Mouse (Mus musculus) embryonic facial prominence, embryonic 15.5 days (tissue): ENCODE data around the gene Hnrnpl. TPM values are rescaled to one million over a fixed set of nuclear protein-coding genes. Genes with fewer than 3 reads are reported as not detected.

Experiments used
- ATAC-seq: fragments of 200-750 bp; cut with Nextera tagmentation; 2 replicates; pipeline ENCODE4 v1.8.0; 2017; ENCODE audit warnings: low read depth, moderate TSS enrichment; ENCODE audit not compliant: insufficient number of reproducible peaks, low FRiP score, low TSS enrichment
- H3K27ac ChIP-seq: fragments of 300-500 bp; sonication (generic); replicated peaks from 2 replicates; pipeline ENCODE4 v1.5.1; 2015; ENCODE audit warnings: mild to moderate bottlenecking, inconsistent platforms
- H3K27me3 ChIP-seq: fragments of 300-500 bp; sonication (generic); 2 replicates; pipeline ENCODE4 v1.6.1; 2015; ENCODE audit warnings: inconsistent platforms
- H3K36me3 ChIP-seq: fragments of 300-500 bp; sonication (generic); 2 replicates; pipeline ENCODE4 v1.6.1; 2015; ENCODE audit warnings: mild to moderate bottlenecking, inconsistent platforms
- H3K4me1 ChIP-seq: fragments of 300-500 bp; sonication (generic); 2 replicates; pipeline ENCODE4 v1.6.1; 2015; ENCODE audit warnings: inconsistent platforms
- H3K4me2 ChIP-seq: fragments of 300-500 bp; sonication (generic); replicated peaks from 2 replicates; pipeline ENCODE4 v1.6.1; 2015; ENCODE audit warnings: mild to moderate bottlenecking, inconsistent platforms
- H3K4me3 ChIP-seq: fragments of 300-500 bp; sonication (generic); replicated peaks from 2 replicates; pipeline ENCODE4 v1.5.1; 2015; ENCODE audit warnings: mild to moderate bottlenecking, inconsistent platforms
- H3K9ac ChIP-seq: fragments of 300-500 bp; sonication (generic); 2 replicates; pipeline ENCODE4 v1.6.1; 2015; ENCODE audit warnings: inconsistent platforms
- H3K9me3 ChIP-seq: fragments of 300-500 bp; sonication (generic); replicated peaks from 2 replicates; pipeline ENCODE4 v1.6.1; 2016; ENCODE audit warnings: inconsistent platforms
- WGBS: fragments of 180-500 bp; shearing (Covaris S2); methylation state at CpG from one replicate; pipeline ENCODE4 v1.1.7; 2015; 5-methylcytosine and 5-hydroxymethylcytosine counted together
- polyA plus RNA-seq: library from polyadenylated mRNA; unstranded; fragments of >200 nt; fragmentation: Nextera tagmentation; extraction: Ambion mirVana; gene quantifications from 2 replicates; pipeline ENCODE4 v1.2.1, GENCODE M21; 2015

The Hnrnpl gene
- polyA plus RNA-seq, result 211 and 225 TPM in 2 replicates

- peak within 1 kb of the TSS; percentile 84 for H3K9ac ChIP-seq
- H3K36me3 ChIP-seq, result peaks cover 4% of the 10 kb centered on the region
- no peaks in the 10 kb centered on the region for H3K27me3 ChIP-seq
- peaks cover 31% of the 10 kb centered on the region for H3K4me1 ChIP-seq
- H3K4me3 ChIP-seq, result peak within 1 kb of the TSS; percentile 79
- 1% methylated on average over 35 of the region's 35 CpGs for WGBS
- ATAC-seq, result peak; percentile 9
- H3K4me2 ChIP-seq, result peak within 1 kb of the TSS; percentile 94
- H3K27ac ChIP-seq, result peak within 1 kb of the TSS; percentile 100
- H3K9me3 ChIP-seq, result no peaks in the 10 kb centered on the region
These were observed at the start of gene Hnrnpl for GRCm38 (mm10) chr7:28808221-28808941. Hnrnpl (plus strand) TSS chr7:28808541.

GRCm38 (mm10) chr7:28758623-28759022 is 49.7 kb upstream of the Hnrnpl start:
- 80% methylated on average over 13 of the region's 13 CpGs for WGBS
- no peak overlapping the region for H3K4me3 ChIP-seq
- H3K9ac ChIP-seq, result no peak overlapping the region
- H3K27ac ChIP-seq, result no peak overlapping the region
- H3K27me3 ChIP-seq, result peaks cover 10% of the 10 kb centered on the region
- no peaks in the 10 kb centered on the region for H3K9me3 ChIP-seq
- peaks cover 9% of the 10 kb centered on the region for H3K4me1 ChIP-seq
- no peak for ATAC-seq
- H3K36me3 ChIP-seq, result peaks cover 50% of the 10 kb centered on the region
- H3K4me2 ChIP-seq, result no peak overlapping the region

GRCm38 (mm10) chr7:28761907-28762306 is 46.4 kb upstream of the Hnrnpl start:
- Histone ChIP-seq H3K27me3 (no peaks in the 10 kb centered on the region), H3K9me3 (no peaks in the 10 kb centered on the region), H3K27ac (no peak overlapping the region), H3K4me1 (peaks cover 11% of the 10 kb centered on the region), H3K4me3 (no peak overlapping the region), H3K9ac (no peak overlapping the region), H3K4me2 (no peak overlapping the region), H3K36me3 (peaks cover 45% of the 10 kb centered on the region)
- WGBS, result 90% methylated on average over 9 of the region's 9 CpGs
- no peak for ATAC-seq

GRCm38 (mm10) chr7:28765211-28765610 is 43.1 kb upstream of the Hnrnpl start:
- Histone ChIP-seq H3K4me3 (peak overlapping the region; percentile 73), H3K27me3 (no peaks in the 10 kb centered on the region), H3K36me3 (peaks cover 21% of the 10 kb centered on the region), H3K27ac (no peak overlapping the region), H3K9me3 (no peaks in the 10 kb centered on the region), H3K4me1 (peaks cover 22% of the 10 kb centered on the region), H3K9ac (no peak overlapping the region), H3K4me2 (peak overlapping the region; percentile 58)
- WGBS, result 82% methylated on average over 6 of the region's 6 CpGs
- ATAC-seq, result no peak

GRCm38 (mm10) chr7:28766173-28766879 is 42.0 kb upstream of the Hnrnpl start, which contains the start of gene Sirt2:
Sirt2 (plus strand) TSS chr7:28766735.
- peaks cover 10% of the 10 kb centered on the region for H3K36me3 ChIP-seq
- no peaks in the 10 kb centered on the region for H3K27me3 ChIP-seq
- WGBS, result under 1% methylated on average over 45 of the region's 45 CpGs
- H3K4me1 ChIP-seq, result peaks cover 22% of the 10 kb centered on the region
- peak within 1 kb of the TSS; percentile 73 for H3K4me3 ChIP-seq
- ATAC-seq, result peak; percentile 97
- H3K9ac ChIP-seq, result peak within 1 kb of the TSS; percentile 69
- no peak within 1 kb of the TSS for H3K27ac ChIP-seq
- H3K4me2 ChIP-seq, result peak within 1 kb of the TSS; percentile 58
- H3K9me3 ChIP-seq, result no peaks in the 10 kb centered on the region

- Histone ChIP-seq H3K27me3 (no peaks in the 10 kb centered on the region), H3K4me2 (peak overlapping the region; percentile 52), H3K27ac (no peak overlapping the region), H3K4me3 (peak overlapping the region; percentile 73), H3K36me3 (peaks cover 5% of the 10 kb centered on the region), H3K9me3 (no peaks in the 10 kb centered on the region), H3K9ac (peak overlapping the region; percentile 69), H3K4me1 (peaks cover 22% of the 10 kb centered on the region)
- WGBS, result 2% methylated on average over 14 of the region's 14 CpGs
- ATAC-seq, result no peak
These were observed 41.4 kb upstream of the Hnrnpl start for GRCm38 (mm10) chr7:28766910-28767309.

GRCm38 (mm10) chr7:28767462-28767965 is 40.8 kb upstream of the Hnrnpl start, which contains the start of gene Nfkbib:
Nfkbib (minus strand) TSS chr7:28767512.
- WGBS, result 59% methylated on average over 7 of the region's 7 CpGs
- H3K4me3 ChIP-seq, result peak within 1 kb of the TSS; percentile 73

GRCm38 (mm10) chr7:28769414-28769958 is 38.9 kb upstream of the Hnrnpl start:
- Histone ChIP-seq H3K27ac (no peak overlapping the region), H3K4me2 (no peak overlapping the region), H3K9me3 (no peaks in the 10 kb centered on the region), H3K4me3 (no peak overlapping the region), H3K36me3 (0 out of 2 replicates have a peak, but pooled peaks cover 15% of the 10 kb centered on the region), H3K27me3 (no peaks in the 10 kb centered on the region), H3K4me1 (peaks cover 22% of the 10 kb centered on the region), H3K9ac (no peak overlapping the region)
- WGBS, result 86% methylated on average over 9 of the region's 9 CpGs
- ATAC-seq, result no peak

More at GRCm38 (mm10) chr7:28767462-28767965, 40.8 kb upstream of the Hnrnpl start, which contains the start of gene Nfkbib:
- no peak for ATAC-seq
- peaks cover 22% of the 10 kb centered on the region for H3K4me1 ChIP-seq
- H3K9me3 ChIP-seq, result no peaks in the 10 kb centered on the region
- peak within 1 kb of the TSS; percentile 69 for H3K9ac ChIP-seq
- H3K4me2 ChIP-seq, result peak within 1 kb of the TSS; percentile 58
- 0 out of 2 replicates have a peak, but pooled peaks cover 7% of the 10 kb centered on the region for H3K36me3 ChIP-seq
- H3K27ac ChIP-seq, result no peak within 1 kb of the TSS
- no peaks in the 10 kb centered on the region for H3K27me3 ChIP-seq

GRCm38 (mm10) chr7:28770309-28770708 is 38.0 kb upstream of the Hnrnpl start:
- Histone ChIP-seq H3K36me3 (0 out of 2 replicates have a peak, but pooled peaks cover 15% of the 10 kb centered on the region), H3K4me3 (no peak overlapping the region), H3K4me1 (peaks cover 16% of the 10 kb centered on the region), H3K9ac (no peak overlapping the region), H3K9me3 (no peaks in the 10 kb centered on the region), H3K27me3 (no peaks in the 10 kb centered on the region), H3K4me2 (no peak overlapping the region), H3K27ac (no peak overlapping the region)
- ATAC-seq, result no peak
- 93% methylated on average over 3 of the region's 3 CpGs for WGBS

GRCm38 (mm10) chr7:28771867-28772266 is 36.5 kb upstream of the Hnrnpl start:
- Histone ChIP-seq H3K9me3 (no peaks in the 10 kb centered on the region), H3K27me3 (no peaks in the 10 kb centered on the region), H3K27ac (no peak overlapping the region), H3K4me3 (no peak overlapping the region), H3K4me2 (no peak overlapping the region), H3K36me3 (peaks cover 19% of the 10 kb centered on the region; the same call in 1 of the 2 replicates), H3K4me1 (peaks cover 11% of the 10 kb centered on the region), H3K9ac (no peak overlapping the region)
- 87% methylated on average over 11 of the region's 11 CpGs for WGBS
- ATAC-seq, result no peak

GRCm38 (mm10) chr7:28773163-28773562 is 35.2 kb upstream of the Hnrnpl start:
- peak overlapping the region; percentile 28; the same call in 1 of the 2 replicates for H3K27ac ChIP-seq
- WGBS, result 60% methylated on average over 3 of the region's 3 CpGs
- ATAC-seq, result no peak

More at GRCm38 (mm10) chr7:28773163-28773562, 35.2 kb upstream of the Hnrnpl start:
- no peak overlapping the region for H3K4me3 ChIP-seq
- H3K4me2 ChIP-seq, result no peak overlapping the region
- peaks cover 23% of the 10 kb centered on the region; the same call in 1 of the 2 replicates for H3K36me3 ChIP-seq
- H3K4me1 ChIP-seq, result no peaks in the 10 kb centered on the region
- no peak overlapping the region for H3K9ac ChIP-seq
- H3K27me3 ChIP-seq, result no peaks in the 10 kb centered on the region
- H3K9me3 ChIP-seq, result no peaks in the 10 kb centered on the region
